Mouse (Mus musculus): ENCODE measurements around the gene Parp12.

Gene Parp12

DNA sequence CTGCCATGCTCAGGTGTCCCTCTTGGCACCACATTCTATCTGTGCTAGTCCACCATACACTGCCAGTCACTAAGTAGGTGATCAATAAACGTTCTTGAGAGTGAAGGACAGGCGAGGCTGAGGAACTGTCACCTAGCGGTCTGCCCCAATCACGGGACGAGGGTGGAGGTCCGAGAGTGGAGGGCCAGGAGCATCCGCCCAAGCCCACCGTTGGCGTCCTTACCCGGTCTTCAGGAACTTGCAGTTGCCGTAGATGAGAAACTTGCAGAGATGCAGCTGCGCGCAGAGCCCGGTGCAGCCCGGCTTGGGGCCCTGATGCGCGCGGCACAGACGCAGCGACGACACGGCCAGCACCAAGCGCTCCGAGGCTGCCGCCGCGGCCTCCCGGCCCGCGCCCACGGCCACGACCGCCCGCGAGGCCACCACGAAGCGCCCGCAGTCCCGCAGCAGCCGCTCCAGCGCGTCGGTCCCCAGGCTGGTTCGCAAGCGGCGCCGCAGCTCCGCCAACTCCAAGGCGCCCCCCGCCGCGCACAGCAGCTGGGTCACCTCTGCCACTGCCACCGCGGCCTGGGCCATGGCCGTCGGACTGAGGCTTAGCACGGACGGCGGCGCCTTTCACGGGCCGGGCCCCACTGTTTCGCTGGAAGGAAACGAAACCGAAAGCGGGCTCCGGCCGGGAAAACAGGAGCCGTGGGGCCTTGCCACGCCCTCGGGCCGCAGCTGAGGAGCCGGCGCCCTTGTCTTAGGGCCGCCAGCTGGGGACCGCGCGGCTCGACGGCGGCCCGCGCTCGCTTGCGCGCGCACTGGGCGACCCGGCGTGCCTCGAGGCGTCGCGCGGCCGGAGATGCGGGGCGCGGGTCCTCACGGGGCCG is at the start of gene Parp12:
Gene Parp12 (minus strand): TSS at position 766 of the 872 bp plus-strand sequence.
- peak; percentile 85 for DNase-seq (ENCODE audit: low spot score)

DNA sequence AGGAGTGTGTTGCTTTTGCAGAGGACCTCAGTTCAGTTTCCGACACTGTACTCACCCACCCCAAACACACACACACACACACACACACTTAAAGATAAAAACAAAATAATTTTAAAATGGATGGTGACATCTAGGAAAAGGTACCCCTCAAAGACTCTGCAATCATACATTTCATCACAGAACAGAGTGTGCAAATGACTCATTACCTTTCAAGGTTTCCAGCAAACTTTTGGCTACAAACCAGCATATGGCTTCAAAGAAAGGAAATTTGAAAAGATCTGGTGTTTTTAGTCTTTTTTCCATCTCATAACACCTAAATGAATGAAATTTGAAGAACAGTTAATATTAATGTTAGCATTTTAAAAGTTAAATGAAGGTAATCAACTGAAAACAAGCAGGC is 46.7 kb upstream of the Parp12 start:
- DNase-seq (ENCODE audit: low spot score) = no peak

DNA sequence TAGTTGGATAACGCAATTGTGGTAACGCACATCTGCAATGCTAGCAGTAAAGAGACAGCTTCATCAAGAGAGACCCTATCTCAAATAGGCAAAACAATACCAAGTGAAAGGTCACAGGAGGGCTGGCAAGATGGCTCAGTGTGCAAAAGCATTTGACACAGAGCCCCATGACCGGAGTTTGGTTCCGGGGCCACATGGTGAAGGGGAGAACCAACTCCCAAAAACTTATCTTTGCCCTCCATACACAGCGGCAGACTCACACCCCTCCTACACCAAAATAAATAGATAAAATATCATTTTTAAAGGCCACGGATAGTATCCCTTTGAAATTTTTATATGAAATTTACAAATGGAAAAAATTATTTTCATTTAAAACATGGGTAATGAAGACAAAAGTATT is 43.8 kb upstream of the Parp12 start:
- no peak for DNase-seq (ENCODE audit: low spot score)

DNA sequence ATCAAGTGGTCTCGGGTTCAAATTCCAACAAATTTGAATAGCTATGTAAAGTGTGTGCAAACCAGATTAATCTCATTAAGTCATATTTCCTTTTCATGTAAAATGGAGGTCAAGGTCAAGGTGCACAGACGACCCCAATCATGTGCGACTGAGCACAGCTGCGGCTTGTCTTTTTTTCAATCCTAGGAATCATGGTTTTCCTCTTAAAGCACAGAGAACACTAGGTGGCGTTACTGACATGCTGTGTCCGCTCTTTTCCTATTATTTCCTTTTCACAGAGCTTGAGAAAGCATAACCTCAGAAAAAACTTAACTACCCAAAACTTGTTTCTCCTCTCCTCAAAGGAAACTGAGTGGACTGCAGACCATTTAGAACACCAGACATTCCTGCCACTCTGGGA is 27.9 kb upstream of the Parp12 start:
- no peak for DNase-seq (ENCODE audit: low spot score)

DNA sequence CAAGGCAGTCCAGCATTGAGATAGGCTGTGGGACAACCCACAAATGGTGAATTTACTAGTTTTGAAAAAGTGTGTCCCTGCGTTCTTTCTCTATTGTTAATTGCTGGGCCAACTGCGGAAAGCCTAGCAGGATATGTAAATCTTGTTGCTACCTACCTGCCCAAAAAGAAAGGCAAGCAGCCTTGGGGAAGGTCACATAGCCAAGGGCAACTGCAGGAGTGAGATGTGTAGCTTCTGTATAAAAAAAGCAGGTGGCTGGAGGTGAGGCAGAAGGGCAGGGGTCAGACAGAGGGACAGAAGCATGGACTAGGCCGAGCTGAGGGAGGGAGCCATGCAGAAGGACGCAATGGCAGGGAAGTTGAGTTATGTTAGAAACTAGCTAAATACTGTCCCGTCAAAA is 14.4 kb upstream of the Parp12 start:
- no peak for DNase-seq (ENCODE audit: low spot score)

DNA sequence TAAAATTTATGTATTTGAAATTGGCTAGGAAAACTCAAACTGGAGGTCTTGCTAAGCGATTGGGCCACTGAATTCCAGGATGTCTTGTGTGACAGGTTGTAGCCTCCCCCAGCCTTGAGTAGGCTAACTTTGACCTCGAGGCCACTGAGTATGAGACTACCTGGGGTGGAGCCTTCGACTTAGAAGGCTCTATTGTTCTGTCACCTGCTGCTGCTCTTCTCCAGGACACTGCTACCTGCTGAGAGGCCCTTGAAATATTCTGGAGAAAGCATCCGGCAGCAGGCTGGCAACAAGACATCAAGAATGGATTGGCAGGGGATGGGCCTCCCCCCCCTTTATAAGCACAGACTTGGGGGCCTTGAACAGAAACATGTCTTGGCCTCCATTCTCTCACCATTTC is 13.3 kb upstream of the Parp12 start:
- DNase-seq (ENCODE audit: low spot score) = no peak

DNA sequence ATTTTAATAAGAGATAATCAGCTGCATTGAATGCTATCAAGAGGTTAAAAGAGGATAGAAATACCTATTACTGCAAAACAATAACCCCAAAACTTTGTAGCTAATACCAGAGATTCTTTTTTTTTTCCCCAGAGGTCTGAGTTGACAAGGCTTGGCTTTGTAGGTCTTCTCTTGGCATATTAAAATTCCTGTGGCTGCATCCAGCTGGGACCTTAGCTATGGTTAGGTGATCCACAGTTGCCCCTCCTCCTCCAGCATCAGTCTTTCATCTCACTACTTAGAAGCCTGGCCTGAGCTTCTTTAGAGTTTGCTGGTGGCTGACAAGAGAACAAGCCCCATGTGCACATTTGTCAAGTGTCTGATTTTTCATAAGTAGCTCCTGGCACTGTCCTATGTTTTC is 6.6 kb upstream of the Parp12 start:
- DNase-seq (ENCODE audit: low spot score) = no peak

DNA sequence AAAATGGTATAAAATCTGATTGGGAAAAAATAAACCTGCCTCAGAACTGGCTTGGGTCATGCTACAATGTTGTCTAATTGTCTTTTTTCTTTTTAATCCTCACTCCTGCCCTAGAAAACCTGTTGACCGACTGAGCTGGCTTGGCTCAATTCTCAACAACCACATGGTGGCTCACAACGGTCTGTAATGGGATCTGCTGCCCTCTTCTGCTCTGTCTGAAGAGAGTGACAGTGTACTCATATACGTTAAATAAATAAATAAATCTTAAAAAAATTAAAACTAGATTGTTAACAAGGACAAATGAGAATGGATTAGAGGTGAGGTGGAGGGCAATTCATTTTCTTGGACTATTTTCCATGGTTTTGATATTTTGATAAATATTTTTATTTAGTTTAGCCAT is 2.5 kb upstream of the Parp12 start:
- DNase-seq (ENCODE audit: low spot score) = no peak

DNA sequence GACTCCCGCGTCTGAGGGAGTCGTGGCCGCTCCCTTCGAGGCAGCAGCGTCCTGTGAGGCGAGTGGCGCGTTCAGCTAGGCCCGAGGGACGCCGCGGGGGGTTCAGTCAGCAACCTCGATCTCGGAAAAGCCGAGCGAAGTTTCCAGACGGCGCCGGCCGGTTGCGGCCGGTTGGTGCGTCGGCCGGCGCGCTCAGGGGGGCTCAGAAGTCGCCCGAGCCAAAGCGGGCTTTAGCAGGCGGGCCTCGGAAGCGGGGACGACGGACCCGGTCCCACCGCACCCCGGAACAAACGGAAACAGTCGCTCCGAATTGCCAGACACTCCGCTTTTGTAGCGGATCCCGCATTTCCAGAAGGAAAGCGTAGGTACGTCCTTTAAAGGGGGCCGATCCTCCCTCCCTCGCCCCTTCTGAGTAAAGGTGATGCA is 320 bp upstream of the Parp12 start:
- DNase-seq (ENCODE audit: low spot score) = peak; percentile 25

DNA sequence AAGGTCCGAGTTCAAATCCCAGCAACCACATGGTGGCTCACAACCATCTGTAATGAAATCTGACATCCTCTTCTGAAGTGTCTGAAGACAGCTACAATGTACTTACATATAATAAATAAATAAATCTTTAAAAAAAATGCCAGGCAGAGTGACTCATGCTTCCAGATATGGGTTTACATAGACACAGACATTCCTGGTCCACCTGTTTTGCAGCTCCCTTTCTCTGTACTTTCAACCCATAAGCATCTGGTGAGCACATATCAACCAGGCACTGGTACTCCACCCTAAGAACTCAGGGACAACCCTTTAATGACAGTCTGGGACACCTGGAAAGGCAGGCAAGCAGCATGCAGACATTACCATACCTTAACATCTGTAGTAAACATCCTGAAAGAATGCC is 2.7 kb downstream of the Parp12 start:
- no peak for DNase-seq (ENCODE audit: low spot score)

DNA sequence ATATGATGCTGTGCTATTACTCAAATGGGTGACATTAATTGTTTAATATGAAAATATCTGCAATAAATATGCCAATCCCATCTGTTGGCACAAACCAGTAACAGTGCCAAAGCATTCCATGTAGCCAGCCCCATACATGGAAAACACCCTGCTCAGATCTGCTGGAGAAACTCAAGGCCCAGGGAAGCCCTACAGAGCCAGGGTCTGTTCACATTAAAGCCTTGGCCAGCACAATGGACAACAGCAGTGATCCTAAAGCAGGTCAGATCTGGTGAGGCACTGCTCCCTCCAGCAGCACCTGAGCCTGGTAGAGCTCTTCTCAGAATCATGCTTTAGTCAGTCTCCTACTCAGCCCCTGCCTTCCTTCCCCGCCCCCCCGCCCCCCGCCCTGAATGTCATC is 5.0 kb downstream of the Parp12 start:
- no peak for DNase-seq (ENCODE audit: low spot score)

DNA sequence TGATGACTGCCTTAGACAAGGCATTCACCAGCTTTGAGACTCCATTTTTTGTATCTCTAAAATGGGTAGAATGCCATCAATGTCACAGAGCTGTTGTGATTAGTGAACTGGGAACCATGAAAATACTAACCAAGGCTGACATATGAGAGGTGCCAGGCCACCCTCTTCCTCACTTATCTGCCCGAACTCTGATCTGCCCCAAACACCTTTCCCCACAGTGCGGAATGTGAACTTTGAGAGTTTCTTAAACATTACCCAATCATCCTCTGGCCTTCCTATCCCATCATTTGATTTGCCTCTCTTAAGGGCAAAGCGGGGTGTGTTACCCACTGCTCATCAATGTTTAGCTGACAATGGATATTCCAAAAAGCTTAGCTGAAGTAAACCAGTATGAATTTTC is 5.4 kb downstream of the Parp12 start:
- DNase-seq (ENCODE audit: low spot score) = no peak

DNA sequence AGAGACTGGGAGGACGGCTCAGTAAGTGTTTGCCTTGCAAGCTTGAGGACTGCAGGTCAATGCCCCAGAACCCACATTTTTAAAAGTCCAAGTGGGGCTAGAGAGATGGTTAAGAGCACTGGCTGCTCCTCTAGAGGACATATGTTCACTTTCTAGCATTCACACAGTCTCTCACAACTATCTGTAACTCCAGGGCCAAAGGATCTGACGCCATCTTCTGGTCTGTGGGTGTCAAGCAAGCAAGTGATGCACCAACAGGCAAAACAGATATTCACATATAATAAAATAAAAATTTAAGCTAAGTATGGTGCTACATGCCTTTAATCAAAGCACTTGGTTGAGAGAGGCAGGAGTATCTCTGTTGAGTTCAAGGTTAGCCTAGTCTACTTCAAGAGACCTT is 11.3 kb downstream of the Parp12 start:
- no peak for DNase-seq (ENCODE audit: low spot score)

DNA sequence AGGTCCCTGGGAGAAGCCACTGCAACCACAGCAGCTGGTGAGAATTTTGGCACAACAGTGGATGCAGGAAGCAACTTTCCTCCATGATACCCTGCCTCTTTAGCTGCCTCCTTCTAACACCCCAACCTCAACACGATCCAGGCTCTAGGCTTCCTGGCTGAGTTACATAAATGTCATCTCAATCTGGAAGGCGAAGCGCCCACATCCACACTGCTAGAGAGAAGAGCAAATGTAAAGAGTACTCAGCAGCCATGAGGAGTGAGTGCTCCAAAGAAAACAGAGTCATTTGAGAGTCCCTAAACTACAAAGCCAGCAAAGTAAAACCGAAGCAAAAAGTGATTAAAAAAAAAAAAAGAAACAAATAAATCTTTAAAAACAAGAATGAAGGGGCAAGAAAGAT is 13.5 kb downstream of the Parp12 start:
- DNase-seq (ENCODE audit: low spot score) = no peak

DNA sequence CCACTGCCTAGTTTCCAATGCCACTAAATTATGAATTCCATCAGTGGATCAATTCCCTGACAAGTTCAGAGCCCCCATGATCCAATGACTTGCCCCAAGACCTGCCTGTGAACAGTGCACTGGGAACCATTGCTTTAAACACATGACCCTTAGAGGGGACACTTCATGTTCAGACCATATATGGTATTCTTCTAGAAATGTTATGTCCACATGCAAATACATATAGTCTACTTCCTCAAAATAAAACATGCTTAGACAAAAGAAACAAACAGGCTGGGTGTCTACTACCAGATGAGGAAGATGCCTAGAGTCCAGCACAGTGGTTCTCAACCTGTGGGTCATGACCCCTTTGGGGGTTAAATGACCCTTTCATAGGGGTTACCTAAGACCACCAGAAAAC is 41.7 kb downstream of the Parp12 start:
- DNase-seq (ENCODE audit: low spot score) = no peak

DNA sequence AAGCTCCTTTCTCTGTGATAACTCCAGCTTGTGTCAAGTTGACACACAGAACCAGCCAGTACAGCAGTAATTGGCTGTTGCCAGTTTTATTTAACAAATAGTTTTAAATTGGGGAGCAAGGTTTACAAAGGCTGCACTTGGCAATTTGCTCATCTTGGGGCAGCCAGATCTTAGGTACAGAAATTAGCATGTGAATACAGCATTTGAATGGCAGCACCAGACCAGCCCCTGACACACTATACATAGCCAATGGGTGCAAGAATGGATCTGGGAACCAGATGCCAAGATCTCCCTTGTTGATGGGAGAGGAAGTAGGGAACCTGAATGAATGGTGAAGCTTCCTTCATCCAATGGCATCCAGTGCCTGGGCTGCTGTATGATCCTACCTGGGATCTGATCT is 44.0 kb downstream of the Parp12 start:
- DNase-seq (ENCODE audit: low spot score) = no peak

DNA sequence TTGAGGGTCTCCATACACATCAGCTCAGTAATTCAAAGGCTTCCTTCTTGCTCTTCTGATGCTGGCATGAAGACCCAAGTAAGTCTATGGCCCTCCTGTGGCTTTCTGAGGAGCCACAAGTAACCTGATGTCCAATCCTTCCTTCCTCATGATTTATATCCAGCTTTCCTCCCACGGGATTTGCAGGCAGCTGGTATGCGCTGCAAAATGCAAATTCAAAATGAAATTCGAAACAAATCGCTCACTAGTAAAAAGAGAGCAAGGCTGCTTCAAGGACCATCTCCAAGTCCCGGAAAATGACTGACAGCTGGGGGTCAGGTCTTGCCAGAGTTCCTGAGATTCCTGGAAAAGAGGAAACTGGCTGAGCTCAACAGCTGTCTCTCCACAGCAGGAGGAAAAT is 45.5 kb downstream of the Parp12 start:
- no peak for DNase-seq (ENCODE audit: low spot score)

DNA sequence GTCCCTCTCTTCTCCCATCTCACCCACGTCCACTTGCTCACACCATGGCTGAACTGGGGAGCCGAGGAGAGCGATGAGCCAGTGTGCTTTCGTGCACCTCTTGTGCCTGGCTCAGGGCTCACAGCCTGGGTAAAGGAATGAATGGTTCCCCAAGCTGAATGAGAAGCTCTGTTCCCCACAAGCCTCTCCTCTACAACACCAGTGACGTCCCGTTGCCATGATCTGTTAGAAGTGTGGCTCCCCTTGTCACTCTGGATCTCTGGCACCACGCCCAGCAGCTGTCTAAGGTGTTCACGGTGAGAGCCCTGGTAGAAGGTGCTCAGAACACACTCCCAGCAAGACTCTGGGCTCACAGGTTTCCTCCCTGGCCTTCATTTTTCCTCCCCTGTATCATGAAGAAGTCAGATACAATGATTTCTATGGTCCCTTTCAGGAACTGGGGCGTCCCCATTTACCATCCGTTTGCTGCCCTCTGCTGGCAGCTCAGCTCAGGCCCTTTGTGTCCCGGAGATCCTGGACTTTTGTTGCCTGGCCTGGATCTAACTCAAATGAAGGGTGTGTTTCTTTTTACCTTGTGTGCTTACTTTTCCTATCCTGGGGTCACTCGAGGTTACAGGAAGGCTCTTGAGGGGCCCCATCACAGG is 51.1 kb downstream of the Parp12 start:
- peak; percentile 86 for DNase-seq (ENCODE audit: low spot score)

DNA sequence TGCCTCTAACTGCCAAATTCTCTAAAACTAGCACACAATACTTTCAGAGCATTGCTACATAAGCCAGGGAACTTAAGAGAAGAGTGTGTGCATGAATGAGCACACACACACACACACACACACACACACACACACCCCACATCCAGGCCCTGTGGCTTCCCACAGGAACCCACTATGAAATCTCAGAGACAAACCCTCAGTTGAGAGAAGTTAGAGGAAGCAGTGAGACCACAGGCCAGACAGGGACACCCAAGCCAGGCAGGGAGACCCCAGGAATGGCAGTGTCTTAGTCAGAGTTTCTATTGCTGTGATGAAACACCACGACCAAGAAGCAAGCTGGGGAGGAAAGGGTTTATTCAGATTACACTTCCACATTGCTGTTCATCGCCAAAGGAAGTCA is 54.6 kb downstream of the Parp12 start:
- DNase-seq (ENCODE audit: low spot score) = no peak

DNA sequence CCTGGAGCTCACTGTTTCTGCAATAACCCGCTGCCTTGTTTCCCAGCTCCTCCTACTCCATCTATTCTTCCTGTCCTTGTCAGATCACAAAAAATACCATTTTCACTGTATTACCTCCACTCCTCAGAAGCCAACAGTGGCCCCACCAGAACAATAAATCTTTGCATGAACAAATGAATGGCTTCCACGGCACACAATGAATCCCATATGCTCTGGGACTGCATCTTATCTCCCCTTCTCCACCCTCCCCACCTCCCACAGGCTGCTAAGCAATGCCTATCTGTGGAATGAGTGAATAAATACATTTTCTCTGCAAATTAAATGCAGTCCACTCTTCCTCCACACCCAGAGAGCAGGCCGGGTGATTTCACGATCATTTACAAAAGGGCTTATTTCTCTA is 57.0 kb downstream of the Parp12 start:
- DNase-seq (ENCODE audit: low spot score) = no peak

DNA sequence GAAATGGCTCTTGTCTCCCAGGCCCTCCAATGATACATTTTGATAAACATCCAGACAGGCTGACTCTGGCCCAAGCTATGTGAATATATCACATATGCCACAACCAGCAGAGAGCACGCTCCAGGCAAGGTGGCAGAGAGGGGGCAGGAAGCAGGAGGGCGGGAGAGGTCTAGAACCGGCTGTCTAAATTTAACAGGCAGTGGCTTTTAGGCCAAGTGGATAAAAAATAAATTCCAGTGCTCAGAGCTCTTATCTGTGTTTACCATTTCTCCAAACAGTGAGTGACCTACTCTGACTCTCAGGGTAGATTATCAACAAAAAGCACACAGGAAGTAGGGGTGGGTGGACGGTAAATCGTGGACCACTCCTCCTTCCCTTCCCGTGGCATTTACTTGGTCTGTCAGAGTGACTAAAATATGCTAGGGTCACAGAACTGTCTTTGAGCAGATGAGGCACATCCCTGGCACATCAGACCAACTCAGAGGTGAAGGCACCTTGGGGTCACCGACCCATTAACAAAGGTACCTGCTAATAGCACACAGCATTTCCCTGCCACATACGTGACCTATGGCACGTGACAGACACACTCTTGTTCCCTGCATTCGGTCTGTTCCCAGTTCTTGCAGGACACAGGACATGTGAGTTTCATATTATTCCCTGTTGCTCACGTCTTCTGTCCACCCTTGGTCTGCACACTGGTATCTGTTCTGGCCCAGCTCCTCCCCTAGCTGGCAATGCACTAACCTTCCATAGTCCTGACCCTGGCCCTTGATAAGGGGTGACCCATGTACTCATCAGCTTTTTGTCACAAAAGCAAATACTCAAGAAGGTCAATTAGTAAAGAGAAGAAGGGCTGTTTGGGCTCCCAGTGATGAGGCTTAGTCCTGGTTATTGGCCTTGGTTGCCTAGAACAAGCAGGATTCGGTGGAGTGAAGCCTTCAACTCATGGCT is 58.3 kb downstream of the Parp12 start:
- DNase-seq (ENCODE audit: low spot score) = peak; percentile 22

DNA sequence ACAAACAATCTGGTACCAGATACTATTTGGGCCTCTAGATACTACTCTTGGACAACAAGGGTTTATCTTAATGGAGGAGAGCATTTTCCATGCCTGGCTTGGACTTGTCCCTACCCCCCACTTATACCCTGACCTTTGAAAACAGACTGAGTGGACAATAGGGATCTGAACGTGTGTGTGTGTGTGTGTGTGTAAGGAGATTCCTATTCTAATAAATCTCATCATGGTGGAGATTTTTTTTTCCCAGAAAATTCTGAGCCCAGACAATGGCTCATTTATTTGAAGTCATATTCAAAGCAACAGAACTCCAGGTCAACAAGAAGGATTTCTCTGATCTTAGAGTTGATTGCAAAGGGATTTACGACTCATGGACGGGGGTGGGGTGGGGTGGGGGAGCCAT is 59.2 kb downstream of the Parp12 start:
- DNase-seq (ENCODE audit: low spot score) = no peak

DNA sequence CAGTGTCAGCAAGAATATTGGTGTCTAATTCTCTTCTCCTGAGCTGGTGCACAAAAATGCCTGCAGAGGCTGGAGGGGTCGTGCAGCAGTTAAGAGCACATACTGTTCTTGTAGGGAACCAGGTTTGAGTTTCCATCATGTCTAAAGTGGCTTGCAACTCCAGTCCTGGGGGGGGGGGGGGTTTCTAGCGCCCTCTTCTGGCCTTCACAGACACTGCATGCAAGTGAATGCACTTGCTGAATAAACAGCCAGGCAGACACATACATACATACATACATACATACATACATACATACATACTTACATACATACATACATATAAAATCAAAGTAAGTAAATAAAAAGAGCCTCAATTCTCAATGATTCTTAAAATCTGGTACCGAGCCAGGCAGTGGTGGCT is 59.8 kb downstream of the Parp12 start:
- no peak for DNase-seq (ENCODE audit: low spot score)

All from urinary bladder, postnatal 14 days (tissue).